21 mouse cellular contexts compared by ENCODE assay signal in genomic region chr6:81946906-81947305, GRCm38 (mm10).
"Had no signal": no experiment of that assay in that cellular context is flagged by ENCODE, and none has a peak within 500 bp of the region (broad histone marks: within the 10 kb centered on the region; RNA-seq: fewer than 3 reads in every experiment).

No protein-coding gene starts in this region.

- H3K4me3 ChIP-seq: gastrocnemius, adult 2 months; heart, adult 2 months; heart, embryonic 12.5 days; hindbrain, embryonic 10.5 days; hindbrain, embryonic 12.5 days; intestine, embryonic 15.5 days; left cerebral cortex, adult 2 months; limb, embryonic 10.5 days; limb, embryonic 12.5 days; liver, embryonic 13.5 days had no signal

- H3K4me1 ChIP-seq: heart, embryonic 12.5 days; hindbrain, embryonic 10.5 days; hindbrain, embryonic 12.5 days; intestine, embryonic 15.5 days; limb, embryonic 10.5 days; limb, embryonic 12.5 days; liver, embryonic 13.5 days had no signal

- DNase-seq: gastrocnemius, adult 2 months; gastrocnemius, postnatal 10 days; gastrocnemius, postnatal 25 days; heart, adult 2 months; heart, postnatal 10 days; heart, postnatal 4 days; kidney, adult 18-20 months; kidney, adult 8-10 months; kidney, postnatal 10 days; kidney, postnatal 25 days; kidney, postnatal 4 days; liver; liver, embryonic 13.5 days had no signal

- H3K27me3 ChIP-seq: heart, embryonic 12.5 days; hindbrain, embryonic 12.5 days; intestine, embryonic 15.5 days; limb, embryonic 12.5 days; liver, embryonic 13.5 days had no signal

- H3K27ac ChIP-seq: gastrocnemius, adult 2 months; heart, adult 2 months; hindbrain, embryonic 10.5 days; hindbrain, embryonic 12.5 days; hindbrain, embryonic 14.5 days; intestine, embryonic 15.5 days; left cerebral cortex, adult 2 months; limb, embryonic 10.5 days; limb, embryonic 12.5 days; liver, embryonic 13.5 days had no signal

- H3K9me3 ChIP-seq: heart, embryonic 12.5 days; hindbrain, embryonic 10.5 days; hindbrain, embryonic 12.5 days; intestine, embryonic 15.5 days; limb, embryonic 10.5 days; limb, embryonic 12.5 days; liver, embryonic 13.5 days had no signal
